7 mouse cellular contexts compared by ENCODE assay signal in the genomic region with DNA sequence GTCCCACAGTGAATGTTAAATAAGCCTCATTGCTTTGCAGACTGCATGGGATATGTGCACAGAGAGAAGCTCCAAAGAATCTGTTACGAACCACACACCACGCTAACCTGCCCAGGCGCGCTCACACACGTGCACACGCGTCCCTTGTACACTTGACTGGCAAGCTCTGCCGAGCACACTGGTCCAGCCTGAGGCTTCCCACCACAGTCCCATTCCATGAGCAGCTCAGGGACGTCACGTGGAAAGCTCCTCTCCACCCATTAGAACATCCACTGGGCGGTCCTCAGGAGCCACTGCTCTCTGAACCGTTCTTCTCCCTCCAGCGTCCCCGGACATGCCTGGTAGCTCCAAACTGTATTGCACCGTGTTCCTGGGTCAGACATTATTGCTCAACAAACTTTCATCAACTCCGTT.
A peak's percentile ranks its signal among the peaks of the same experiment; 100 is the strongest.
DNase-seq lines count a peak whose midpoint lies in the region; ATAC-seq and TF ChIP-seq lines count a peak whose summit lies in the region.

No protein-coding gene starts in this region.

- H3K27ac ChIP-seq in cerebellum, adult 2 months (ENCODE audit: insufficient read depth, low read length), result no peak overlapping the region
- no peak overlapping the region for H3K27ac ChIP-seq in forebrain, embryonic 14.5 days (ENCODE audit: low read depth, low read length)

- peak overlapping the region; percentile 93 for H3K4me2 ChIP-seq in forebrain, embryonic 14.5 days (ENCODE audit: low read length)

- intact Hi-C loops in heart, postnatal 36 days (cut with DNase I), result loop anchor here (2.0 to 10.0 kb wide), 3 partner anchors 190 to 348 kb away; no protein-coding TSS in a partner anchor

- TF ChIP-seq CTCF in cerebellum, adult 2 months (IDR thresholded peaks at IDR 0.05; ENCODE audit: borderline replicate concordance, insufficient read depth, low read depth, low read length), result no peak

- H3K9me3 ChIP-seq in forebrain, embryonic 14.5 days (replicated peaks; ENCODE audit: control insufficient read depth, low read length), result no peaks in the 10 kb centered on the region

- no peaks in the 10 kb centered on the region for H3K27me3 ChIP-seq in cerebellum, adult 2 months (ENCODE audit: control insufficient read depth, insufficient read depth, low read length)
- H3K27me3 ChIP-seq in forebrain, embryonic 14.5 days (replicated peaks; ENCODE audit: control insufficient read depth, insufficient read depth, low read length), result no peaks in the 10 kb centered on the region

- peak overlapping the region; percentile 61 for H3K9ac ChIP-seq in forebrain, embryonic 14.5 days (ENCODE audit: low read length)

- no peaks in the 10 kb centered on the region for H3K36me3 ChIP-seq in forebrain, embryonic 14.5 days (ENCODE audit: control insufficient read depth, insufficient read depth, low read length)

- TF ChIP-seq POLR2A in cerebellum, adult 2 months (IDR thresholded peaks at IDR 0.05; ENCODE audit: borderline replicate concordance, insufficient read depth, low read length), result no peak

- no peaks in the 10 kb centered on the region for H3K4me1 ChIP-seq in cerebellum, adult 2 months (ENCODE audit: control insufficient read depth, insufficient read depth, low read length)
- peaks cover 5% of the 10 kb centered on the region; the same call in 1 of the 2 replicates for H3K4me1 ChIP-seq in forebrain, embryonic 14.5 days (ENCODE audit: control insufficient read depth, insufficient read depth, low read length)

- peak; percentile 64 to 81 for DNase-seq in adrenal gland, adult (ENCODE audit: inconsistent age in 2 of 2, low spot score in 1 of 2)
- peak; percentile 40 to 47 for DNase-seq in cerebellum, adult 2 months
- peak; percentile 64 for DNase-seq in forebrain, embryonic 14.5 days (ENCODE audit: low spot score)
- peak; percentile 58 to 59 for DNase-seq in heart, postnatal 36 days
- peak; percentile 11 for DNase-seq in large intestine, adult 2 months (ENCODE audit: low read depth, low spot score)
- DNase-seq in lung, postnatal 36 days, result peak; percentile 59
- peak; percentile 43 to 48 for DNase-seq in right cerebral cortex, postnatal 10 days (ENCODE audit: low spot score in 2 of 2)

- H3K4me3 ChIP-seq in cerebellum, adult 2 months (replicated peaks; ENCODE audit: insufficient read depth, low read depth, low read length), result peak overlapping the region; percentile 73
- peak overlapping the region; percentile 39 for H3K4me3 ChIP-seq in forebrain, embryonic 14.5 days (ENCODE audit: low read depth, low read length)

- under 1% methylated on average over 16 of the region's 16 CpGs for WGBS in cerebellum, adult 2 months
- WGBS in forebrain, embryonic 14.5 days, result 2% methylated on average over 16 of the region's 16 CpGs
- WGBS in large intestine, adult 2 months, result under 1% methylated on average over 16 of the region's 16 CpGs

- peak; percentile 88 for ATAC-seq in forebrain, embryonic 14.5 days

Comparison
In these comparisons a context has a peak if more than half of its experiments do, and no peak if none do; other contexts are left out.
1. DNase-seq: peak in every context shown above with its lines; median percentile 72 in adrenal gland, adult; 64 in forebrain, embryonic 14.5 days; 59 in lung, postnatal 36 days; 58 in heart, postnatal 36 days; 46 in right cerebral cortex, postnatal 10 days; 44 in cerebellum, adult 2 months; 11 in large intestine, adult 2 months.